Mouse (Mus musculus) lung, postnatal 0 days (tissue): ENCODE results near the gene Stk10. TPM values are rescaled to one million over a fixed set of nuclear protein-coding genes. Genes with fewer than 3 reads are reported as not detected.

ENCODE experiments used
- ATAC-seq: fragments of 200-750 bp; cut with Nextera tagmentation; 2 replicates; pipeline ENCODE4 v1.8.0; 2017; ENCODE audit warnings: moderate library complexity
- DNase-seq: peaks from one replicate; pipeline ENCODE4 v3.0.0-alpha.2; 2016; ENCODE audit warnings: low spot score
- H3K27ac ChIP-seq: fragments of 300-500 bp; sonication (generic); 2 replicates; pipeline ENCODE4 v1.5.1; 2014; ENCODE audit warnings: antibody characterized with exemption, mild to moderate bottlenecking, low read length, mixed read lengths
- H3K27me3 ChIP-seq: fragments of 300-500 bp; sonication (generic); replicated peaks from 2 replicates; pipeline ENCODE4 v1.6.1; 2014; ENCODE audit warnings: low read length, mixed read lengths; ENCODE audit not compliant: insufficient read depth
- H3K36me3 ChIP-seq: fragments of 300-500 bp; sonication (generic); 2 replicates; pipeline ENCODE4 v1.6.1; 2014; ENCODE audit warnings: low read length, mixed read lengths; ENCODE audit not compliant: insufficient read depth
- H3K4me1 ChIP-seq: fragments of 300-500 bp; sonication (generic); 2 replicates; pipeline ENCODE4 v1.6.1; 2014; ENCODE audit warnings: antibody characterized with exemption, low read depth, low read length, mixed read lengths; ENCODE audit not compliant: insufficient read depth
- H3K4me2 ChIP-seq: fragments of 300-500 bp; sonication (generic); replicated peaks from 2 replicates; pipeline ENCODE4 v1.6.1; 2014; ENCODE audit warnings: low read depth, mild to moderate bottlenecking, low read length, moderate library complexity, mixed read lengths
- H3K4me3 ChIP-seq: fragments of 300-500 bp; sonication (generic); 2 replicates; pipeline ENCODE4 v1.5.1; 2014; ENCODE audit warnings: low read depth, low read length
- H3K9ac ChIP-seq: fragments of 300-500 bp; sonication (generic); replicated peaks from 2 replicates; pipeline ENCODE4 v1.6.1; 2014; ENCODE audit warnings: low read depth, mild to moderate bottlenecking
- H3K9me3 ChIP-seq: fragments of 300-500 bp; sonication (generic); 2 replicates; pipeline ENCODE4 v1.6.1; 2016; ENCODE audit warnings: low read length, mixed read lengths
- CTCF ChIP-seq: IDR thresholded peaks from 2 replicates; pipeline ENCODE4 v1.5.1; 2016; ENCODE audit warnings: antibody characterized with exemption, mild to moderate bottlenecking
- EP300 ChIP-seq: IDR thresholded peaks from 2 replicates; pipeline ENCODE4 v1.6.1; 2016; ENCODE audit warnings: antibody characterized with exemption, mild to moderate bottlenecking, control low read depth
- WGBS: fragments of 180-500 bp; shearing (Covaris S2); extraction: QIAGEN DNeasy Blood & Tissue Kit; methylation state at CpG from one replicate; pipeline ENCODE4 v1.1.7; 2014; 5-methylcytosine and 5-hydroxymethylcytosine counted together
- polyA plus RNA-seq: library from polyadenylated mRNA; unstranded; fragments of >200 nt; fragmentation: Nextera tagmentation; extraction: Ambion mirVana; gene quantifications from 2 replicates; pipeline ENCODE4 v1.2.1, GENCODE M21; 2015

The Stk10 gene
- polyA plus RNA-seq, 1 experiment from 2014 or later = 1.9 TPM

GRCm38 (mm10) chr11:32593081-32593480 lies 60.0 kb downstream of the Stk10 start:
- H3K4me2 ChIP-seq = no peak overlapping the region
- DNase-seq (no peak), ATAC-seq (no peak)
- no peaks in the 10 kb centered on the region for H3K4me1 ChIP-seq
- H3K9ac ChIP-seq = no peak overlapping the region
- WGBS = 77% methylated on average over 7 of the region's 7 CpGs
- TF ChIP-seq EP300 (no peak), CTCF (no peak)
- no peaks in the 10 kb centered on the region for H3K27me3 ChIP-seq
- no peaks in the 10 kb centered on the region for H3K36me3 ChIP-seq
- H3K9me3 ChIP-seq = no peaks in the 10 kb centered on the region
- H3K4me3 ChIP-seq = no peak overlapping the region
- H3K27ac ChIP-seq = no peak overlapping the region

- TF ChIP-seq CTCF (peak; percentile 28; the same call in 1 of the 2 replicates), EP300 (no peak)
- Histone ChIP-seq H3K36me3 (no peaks in the 10 kb centered on the region), H3K27me3 (no peaks in the 10 kb centered on the region), H3K4me3 (no peak overlapping the region), H3K4me1 (no peaks in the 10 kb centered on the region), H3K9ac (no peak overlapping the region), H3K27ac (no peak overlapping the region), H3K9me3 (no peaks in the 10 kb centered on the region), H3K4me2 (no peak overlapping the region)
- DNase-seq (no peak), ATAC-seq (no peak)
- WGBS = 91% methylated on average over 4 of the region's 4 CpGs
Measured at GRCm38 (mm10) chr11:32594122-32594521, 61.0 kb downstream of the Stk10 start.

- Histone ChIP-seq H3K9me3 (no peaks in the 10 kb centered on the region), H3K36me3 (no peaks in the 10 kb centered on the region), H3K4me1 (peaks cover 9% of the 10 kb centered on the region; the same call in 1 of the 2 replicates), H3K4me3 (no peak overlapping the region), H3K27me3 (no peaks in the 10 kb centered on the region), H3K27ac (no peak overlapping the region), H3K4me2 (no peak overlapping the region), H3K9ac (no peak overlapping the region)
- no peak for TF ChIP-seq CTCF
- TF ChIP-seq EP300 = no peak
- ATAC-seq = peak; percentile 11; the same call in 1 of the 2 replicates
- DNase-seq = peak; percentile 44
- WGBS = 69% methylated on average over 6 of the region's 6 CpGs
Measured at GRCm38 (mm10) chr11:32600371-32600770, 67.3 kb downstream of the Stk10 start.

GRCm38 (mm10) chr11:32601528-32602323 lies 68.6 kb downstream of the Stk10 start:
- H3K27me3 ChIP-seq = no peaks in the 10 kb centered on the region
- H3K27ac ChIP-seq = no peak overlapping the region
- no peak overlapping the region for H3K4me3 ChIP-seq
- 45% methylated on average over 12 of the region's 12 CpGs for WGBS
- peak; percentile 86 for DNase-seq
- no peak for TF ChIP-seq CTCF
- TF ChIP-seq EP300 = no peak
- H3K9ac ChIP-seq = no peak overlapping the region
- no peaks in the 10 kb centered on the region for H3K36me3 ChIP-seq
- H3K4me1 ChIP-seq = peaks cover 9% of the 10 kb centered on the region; the same call in 1 of the 2 replicates
- peak; percentile 81 for ATAC-seq
- H3K4me2 ChIP-seq = no peak overlapping the region
- no peaks in the 10 kb centered on the region for H3K9me3 ChIP-seq

GRCm38 (mm10) chr11:32604663-32605062 lies 71.6 kb downstream of the Stk10 start:
- H3K27ac ChIP-seq = peak overlapping the region; percentile 79
- 28% methylated on average over 4 of the region's 4 CpGs for WGBS
- H3K27me3 ChIP-seq = no peaks in the 10 kb centered on the region
- H3K4me1 ChIP-seq = peaks cover 9% of the 10 kb centered on the region; the same call in 1 of the 2 replicates
- no peak overlapping the region for H3K4me3 ChIP-seq
- TF ChIP-seq EP300 = no peak
- no peak for TF ChIP-seq CTCF
- no peak for DNase-seq
- no peak overlapping the region for H3K4me2 ChIP-seq
- no peaks in the 10 kb centered on the region for H3K9me3 ChIP-seq
- no peaks in the 10 kb centered on the region for H3K36me3 ChIP-seq
- H3K9ac ChIP-seq = no peak overlapping the region
- ATAC-seq = 0 out of 2 replicates have a peak, but pooled peaks have one; percentile 2

- ATAC-seq = peak; percentile 87
- Histone ChIP-seq H3K4me3 (no peak overlapping the region), H3K4me2 (0 out of 2 replicates have a peak overlapping the region, but pooled peaks have one; percentile 29), H3K27me3 (no peaks in the 10 kb centered on the region), H3K4me1 (peaks cover 9% of the 10 kb centered on the region; the same call in 1 of the 2 replicates), H3K27ac (peak overlapping the region; percentile 79), H3K9ac (no peak overlapping the region), H3K9me3 (no peaks in the 10 kb centered on the region), H3K36me3 (no peaks in the 10 kb centered on the region)
- 29% methylated on average over 7 of the region's 7 CpGs for WGBS
- peak; percentile 87 for DNase-seq
- TF ChIP-seq EP300 (peak; percentile 63), CTCF (no peak)
Measured at GRCm38 (mm10) chr11:32605131-32605860, 72.2 kb downstream of the Stk10 start.
